Mouse (Mus musculus) limb, embryonic 10.5 days (tissue): ENCODE measurements around the gene Cdk11b. TPM values are rescaled to one million over a fixed set of nuclear protein-coding genes. Genes with fewer than 3 reads are reported as not detected.
A peak's percentile ranks its signal among the peaks of the same experiment; 100 is the strongest.

Experiments
- DNase-seq: peaks from one replicate; pipeline ENCODE4 v3.0.0-alpha.2; 2017; ENCODE audit warnings: low spot score
- H3K27ac ChIP-seq: fragments of 300-500 bp; sonication (generic); 2 replicates; pipeline ENCODE4 v1.5.1; 2016; ENCODE audit warnings: mild to moderate bottlenecking
- H3K27me3 ChIP-seq: fragments of 300-500 bp; sonication (generic); 2 replicates; pipeline ENCODE4 v1.6.1; 2016; ENCODE audit warnings: low read depth, mild to moderate bottlenecking; ENCODE audit not compliant: poor library complexity, severe bottlenecking
- H3K36me3 ChIP-seq: fragments of 300-500 bp; sonication (generic); 2 replicates; pipeline ENCODE4 v1.6.1; 2016; ENCODE audit warnings: mild to moderate bottlenecking, moderate library complexity
- H3K4me1 ChIP-seq: fragments of 300-500 bp; sonication (generic); 2 replicates; pipeline ENCODE4 v1.6.1; 2016
- H3K4me3 ChIP-seq: fragments of 300-500 bp; sonication (generic); 2 replicates; pipeline ENCODE4 v1.5.1; 2016; ENCODE audit warnings: mild to moderate bottlenecking, moderate library complexity
- H3K9me3 ChIP-seq: fragments of 300-500 bp; sonication (generic); replicated peaks from 2 replicates; pipeline ENCODE4 v1.6.1; 2016; ENCODE audit warnings: mild to moderate bottlenecking
- WGBS: fragments of 180-500 bp; shearing (Covaris S2); methylation state at CpG from one replicate; pipeline ENCODE4 v1.1.7; 2016; 5-methylcytosine and 5-hydroxymethylcytosine counted together
- polyA plus RNA-seq: library from polyadenylated mRNA; unstranded; fragments of >200 nt; fragmentation: Nextera tagmentation; extraction: Ambion mirVana; gene quantifications from 2 replicates; pipeline ENCODE4 v1.2.1, GENCODE M21; 2016

Gene Cdk11b
- polyA plus RNA-seq, 1 experiment from 2014 or later: 74.8 TPM

- H3K36me3 ChIP-seq: no peaks in the 10 kb centered on the region
- no peaks in the 10 kb centered on the region for H3K9me3 ChIP-seq
- H3K4me1 ChIP-seq: peaks cover 22% of the 10 kb centered on the region
- DNase-seq: no peak
- no peak overlapping the region for H3K4me3 ChIP-seq
- no peak overlapping the region for H3K27ac ChIP-seq
- 85% methylated on average over 12 of the region's 12 CpGs for WGBS
- peaks cover 34% of the 10 kb centered on the region for H3K27me3 ChIP-seq
Measured at GRCm38 (mm10) chr4:155690571-155691375, 66.1 kb downstream of the Cdk11b start.

GRCm38 (mm10) chr4:155692421-155692820 lies 67.8 kb downstream of the Cdk11b start:
- Histone ChIP-seq H3K4me3 (no peak overlapping the region), H3K4me1 (peaks cover 23% of the 10 kb centered on the region), H3K9me3 (no peaks in the 10 kb centered on the region), H3K27me3 (peaks cover 50% of the 10 kb centered on the region), H3K27ac (no peak overlapping the region), H3K36me3 (no peaks in the 10 kb centered on the region)
- 96% methylated on average over 3 of the region's 3 CpGs for WGBS
- no peak for DNase-seq

- under 1% methylated on average over 47 of the region's 47 CpGs for WGBS
- Histone ChIP-seq H3K27ac (peak within 1 kb of the TSS; percentile 86), H3K4me1 (peaks cover 23% of the 10 kb centered on the region), H3K9me3 (no peaks in the 10 kb centered on the region), H3K36me3 (no peaks in the 10 kb centered on the region), H3K27me3 (peaks cover 50% of the 10 kb centered on the region), H3K4me3 (peak within 1 kb of the TSS; percentile 85)
- peak; percentile 83 for DNase-seq
Measured at GRCm38 (mm10) chr4:155694111-155694481, 69.4 kb downstream of the Cdk11b start, which contains the start of gene Fndc10. TSS of gene Fndc10 (plus strand) at chr4:155694342.

GRCm38 (mm10) chr4:155694482-155695401 lies 70.1 kb downstream of the Cdk11b start:
- WGBS: 1% methylated on average over 92 of the region's 92 CpGs
- H3K4me1 ChIP-seq: peaks cover 23% of the 10 kb centered on the region
- no peaks in the 10 kb centered on the region for H3K36me3 ChIP-seq
- H3K27me3 ChIP-seq: peaks cover 50% of the 10 kb centered on the region
- peak; percentile 72 for DNase-seq
- peak overlapping the region; percentile 85 for H3K4me3 ChIP-seq
- H3K9me3 ChIP-seq: no peaks in the 10 kb centered on the region
- peak overlapping the region; percentile 86 for H3K27ac ChIP-seq

- peak overlapping the region; percentile 85 for H3K4me3 ChIP-seq
- H3K9me3 ChIP-seq: no peaks in the 10 kb centered on the region
- H3K36me3 ChIP-seq: no peaks in the 10 kb centered on the region
- DNase-seq: no peak
- H3K27ac ChIP-seq: no peak overlapping the region
- peaks cover 50% of the 10 kb centered on the region for H3K27me3 ChIP-seq
- H3K4me1 ChIP-seq: peaks cover 23% of the 10 kb centered on the region
- WGBS: 73% methylated on average over 4 of the region's 4 CpGs
Measured at GRCm38 (mm10) chr4:155695531-155696062, 70.9 kb downstream of the Cdk11b start.

GRCm38 (mm10) chr4:155696261-155697255 lies 71.9 kb downstream of the Cdk11b start:
- Histone ChIP-seq H3K4me3 (no peak overlapping the region), H3K4me1 (peaks cover 23% of the 10 kb centered on the region), H3K36me3 (no peaks in the 10 kb centered on the region), H3K27ac (no peak overlapping the region), H3K9me3 (no peaks in the 10 kb centered on the region), H3K27me3 (peaks cover 47% of the 10 kb centered on the region)
- WGBS: 77% methylated on average over 16 of the region's 16 CpGs
- no peak for DNase-seq

Other genes with a start within 250 kb of the Cdk11b start
- not detected in 2 replicates for gene Gabrd, start 226.7 kb upstream of the Cdk11b start, polyA plus RNA-seq
- gene Cfap74, start 215.7 kb upstream of the Cdk11b start, polyA plus RNA-seq: 6.4 and 7.9 TPM in 2 replicates
- not detected in 2 replicates for gene Tmem52, start 155.7 kb upstream of the Cdk11b start, polyA plus RNA-seq
- gene Gnb1, start 133.5 kb upstream of the Cdk11b start, polyA plus RNA-seq: 583 and 605 TPM in 2 replicates
- 116 and 119 TPM in 2 replicates for gene Nadk, start 62.5 kb upstream of the Cdk11b start, polyA plus RNA-seq
- 12.2 and 13.6 TPM in 2 replicates for gene Slc35e2, start 23.4 kb upstream of the Cdk11b start, polyA plus RNA-seq
- gene Gm10563, start 20.6 kb downstream of the Cdk11b start, polyA plus RNA-seq: not detected in 2 replicates
- 8.4 and 10.4 TPM in 2 replicates for gene Mmp23, start 28.5 kb downstream of the Cdk11b start, polyA plus RNA-seq
- 18.9 and 25.2 TPM in 2 replicates for gene Mib2, start 44.3 kb downstream of the Cdk11b start, polyA plus RNA-seq
- 1.5 and 2.6 TPM in 2 replicates for gene Fndc10, start 69.5 kb downstream of the Cdk11b start, polyA plus RNA-seq
- gene Ssu72, start 79.9 kb downstream of the Cdk11b start, polyA plus RNA-seq: 161 and 163 TPM in 2 replicates
- gene Tmem240, start 109.9 kb downstream of the Cdk11b start, polyA plus RNA-seq: 0.58 and 0.79 TPM in 2 replicates
- gene Atad3a, start 136.2 kb downstream of the Cdk11b start, polyA plus RNA-seq: 138 and 161 TPM in 2 replicates
- gene Vwa1, start 149.8 kb downstream of the Cdk11b start, polyA plus RNA-seq: 4.7 and 6.6 TPM in 2 replicates
- 0.30 and 0.33 TPM in 2 replicates for gene Tmem88b, start 161.0 kb downstream of the Cdk11b start, polyA plus RNA-seq
- gene Ankrd65, start 165.6 kb downstream of the Cdk11b start, polyA plus RNA-seq: 0.18 TPM in 1 of 2 replicates, not detected in the other
- 246 and 297 TPM in 2 replicates for gene Mrpl20, start 178.0 kb downstream of the Cdk11b start, polyA plus RNA-seq
- 174 and 196 TPM in 2 replicates for gene Ccnl2, start 187.6 kb downstream of the Cdk11b start, polyA plus RNA-seq
- 186 and 204 TPM in 2 replicates for gene Aurkaip1, start 206.4 kb downstream of the Cdk11b start, polyA plus RNA-seq
- 39.2 and 48.9 TPM in 2 replicates for gene Mxra8, start 214.8 kb downstream of the Cdk11b start, polyA plus RNA-seq
- 3.8 and 4.7 TPM in 2 replicates for gene Dvl1, start 222.5 kb downstream of the Cdk11b start, polyA plus RNA-seq
- 0.24 and 0.31 TPM in 2 replicates for gene Tas1r3, start 238.5 kb downstream of the Cdk11b start, polyA plus RNA-seq
- 18.9 and 19.0 TPM in 2 replicates for gene Cptp, start 244.6 kb downstream of the Cdk11b start, polyA plus RNA-seq
- gene Ints11, start 244.7 kb downstream of the Cdk11b start, polyA plus RNA-seq: 106 and 107 TPM in 2 replicates